Mouse (Mus musculus) lung, embryonic 16.5 days (tissue): ENCODE results near the gene Sema4c. TPM values are rescaled to one million over a fixed set of nuclear protein-coding genes. Genes with fewer than 3 reads are reported as not detected.
A peak's percentile ranks its signal among the peaks of the same experiment; 100 is the strongest.

Source experiments
- ATAC-seq: fragments of 200-750 bp; cut with Nextera tagmentation; 2 replicates; pipeline ENCODE4 v1.8.0; 2017; ENCODE audit warnings: low read depth, mild to moderate bottlenecking, moderate library complexity
- H3K27ac ChIP-seq: fragments of 300-500 bp; sonication (generic); 2 replicates; pipeline ENCODE4 v1.5.1; 2014; ENCODE audit warnings: mild to moderate bottlenecking, control low read depth, low read length
- H3K27me3 ChIP-seq: fragments of 300-500 bp; sonication (generic); 2 replicates; pipeline ENCODE4 v1.6.1; 2014; ENCODE audit warnings: low read depth, low read length, mixed read lengths; ENCODE audit not compliant: control insufficient read depth, insufficient read depth
- H3K36me3 ChIP-seq: fragments of 300-500 bp; sonication (generic); 2 replicates; pipeline ENCODE4 v1.6.1; 2014; ENCODE audit warnings: low read length; ENCODE audit not compliant: control insufficient read depth, insufficient read depth
- H3K4me1 ChIP-seq: fragments of 300-500 bp; sonication (generic); replicated peaks from 2 replicates; pipeline ENCODE4 v1.6.1; 2014; ENCODE audit warnings: low read length, mixed read lengths; ENCODE audit not compliant: control insufficient read depth, insufficient read depth
- H3K4me2 ChIP-seq: fragments of 300-500 bp; sonication (generic); 2 replicates; pipeline ENCODE4 v1.6.1; 2014; ENCODE audit warnings: low read depth, low read length, control low read depth
- H3K4me3 ChIP-seq: fragments of 300-500 bp; sonication (generic); 2 replicates; pipeline ENCODE4 v1.5.1; 2014; ENCODE audit warnings: mild to moderate bottlenecking, low read length, control low read depth
- H3K9ac ChIP-seq: fragments of 300-500 bp; sonication (generic); 2 replicates; pipeline ENCODE4 v1.6.1; 2014; ENCODE audit warnings: low read length, control low read depth
- H3K9me3 ChIP-seq: fragments of 300-500 bp; sonication (generic); 2 replicates; pipeline ENCODE4 v1.6.1; 2016; ENCODE audit warnings: low read length; ENCODE audit not compliant: control insufficient read depth
- WGBS: fragments of 180-500 bp; shearing (Covaris S2); extraction: QIAGEN DNeasy Blood & Tissue Kit; methylation state at CpG from one replicate; pipeline ENCODE4 v1.1.7; 2014; 5-methylcytosine and 5-hydroxymethylcytosine counted together
- polyA plus RNA-seq: library from polyadenylated mRNA; unstranded; fragments of >200 nt; fragmentation: Nextera tagmentation; extraction: Ambion mirVana; gene quantifications from 2 replicates; pipeline ENCODE4 v1.2.1, GENCODE M21; 2015

The Sema4c gene
- polyA plus RNA-seq, 1 experiment from 2014 or later, result 14.8 TPM

DNA sequence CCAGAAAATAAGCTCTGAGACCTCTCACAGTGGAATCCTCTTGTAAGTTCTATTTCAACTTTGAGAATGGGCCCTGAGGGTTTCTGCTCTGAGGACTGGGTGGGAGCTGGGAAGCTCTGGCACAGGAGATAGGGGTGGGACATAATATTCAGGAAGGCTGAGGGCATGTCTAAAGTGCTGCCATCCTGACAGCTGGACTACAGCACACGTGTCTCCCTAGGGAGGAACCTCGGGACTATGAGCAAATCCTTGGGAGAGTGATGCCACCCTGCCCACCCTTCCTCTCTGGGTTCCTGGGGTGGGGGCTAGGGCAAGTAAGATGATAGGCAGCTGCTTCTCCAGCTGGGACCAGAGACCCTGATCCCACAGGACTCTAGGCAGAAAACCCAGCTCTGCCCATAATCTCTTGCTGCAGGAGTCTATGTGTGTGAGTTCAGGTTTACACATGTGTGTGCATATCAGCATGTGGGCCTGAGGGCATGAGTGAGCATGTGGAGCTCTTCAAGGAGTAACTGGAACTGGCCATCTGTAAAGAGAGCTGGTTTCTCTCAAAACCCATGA is 14.1 kb upstream of the Sema4c start:
- Histone ChIP-seq H3K4me2 (no peak overlapping the region), H3K36me3 (no peaks in the 10 kb centered on the region), H3K27me3 (no peaks in the 10 kb centered on the region), H3K4me3 (no peak overlapping the region), H3K27ac (peak overlapping the region; percentile 28; the same call in 1 of the 2 replicates), H3K9me3 (no peaks in the 10 kb centered on the region), H3K4me1 (peaks cover 62% of the 10 kb centered on the region), H3K9ac (no peak overlapping the region)
- no peak for ATAC-seq
- 59% methylated on average over 2 of the region's 2 CpGs for WGBS

DNA sequence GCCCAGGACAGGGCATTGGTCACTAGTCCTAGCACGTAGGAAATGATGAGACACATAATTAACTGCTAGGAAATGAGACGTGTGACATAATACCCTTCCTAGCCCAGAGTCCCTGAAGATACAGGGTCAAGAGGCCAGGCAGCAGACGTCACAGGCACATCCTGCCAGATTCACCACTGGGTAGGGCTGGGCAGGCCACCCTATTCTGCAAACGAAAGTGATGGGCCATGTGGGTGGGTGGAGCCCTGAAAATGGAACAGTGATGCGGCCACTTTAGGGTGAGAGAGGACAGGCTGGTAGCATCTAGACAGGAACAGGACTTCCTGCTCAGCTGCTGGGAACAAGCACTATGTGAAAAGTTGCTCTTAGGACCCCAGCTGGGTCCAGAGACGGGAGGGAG is 13.5 kb upstream of the Sema4c start:
- Histone ChIP-seq H3K36me3 (no peaks in the 10 kb centered on the region), H3K4me1 (peaks cover 61% of the 10 kb centered on the region), H3K27ac (peak overlapping the region; percentile 28; the same call in 1 of the 2 replicates), H3K4me3 (no peak overlapping the region), H3K9ac (no peak overlapping the region), H3K27me3 (no peaks in the 10 kb centered on the region), H3K4me2 (no peak overlapping the region), H3K9me3 (no peaks in the 10 kb centered on the region)
- WGBS, result 46% methylated on average over 6 of the region's 6 CpGs
- ATAC-seq, result peak; percentile 16; the same call in 1 of the 2 replicates

DNA sequence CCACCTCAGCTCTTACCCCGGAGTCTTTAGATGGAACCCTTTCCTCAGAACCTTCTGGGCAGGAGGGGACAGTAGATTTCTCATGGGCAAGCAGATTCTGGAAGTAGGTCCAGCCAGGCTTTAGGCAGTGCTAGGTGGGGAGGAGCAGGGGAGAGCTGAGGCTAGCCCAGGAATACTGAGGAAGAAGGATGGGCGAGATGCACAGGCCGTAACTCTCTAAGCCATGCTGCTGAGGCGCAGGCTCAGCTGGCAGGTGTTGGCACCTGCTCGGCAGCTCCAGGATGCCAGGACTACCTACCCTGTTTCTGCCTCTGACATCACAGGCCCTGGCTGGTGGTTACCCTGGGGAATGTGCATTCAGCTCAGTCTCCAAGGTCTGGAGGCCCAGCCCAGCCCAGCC is 12.2 kb upstream of the Sema4c start:
- ATAC-seq, result peak; percentile 21; the same call in 1 of the 2 replicates
- Histone ChIP-seq H3K4me2 (no peak overlapping the region), H3K27me3 (no peaks in the 10 kb centered on the region), H3K4me1 (peaks cover 54% of the 10 kb centered on the region), H3K9me3 (no peaks in the 10 kb centered on the region), H3K36me3 (no peaks in the 10 kb centered on the region), H3K9ac (no peak overlapping the region), H3K27ac (peak overlapping the region; percentile 17; the same call in 1 of the 2 replicates), H3K4me3 (no peak overlapping the region)
- WGBS, result 84% methylated on average over 5 of the region's 5 CpGs

DNA sequence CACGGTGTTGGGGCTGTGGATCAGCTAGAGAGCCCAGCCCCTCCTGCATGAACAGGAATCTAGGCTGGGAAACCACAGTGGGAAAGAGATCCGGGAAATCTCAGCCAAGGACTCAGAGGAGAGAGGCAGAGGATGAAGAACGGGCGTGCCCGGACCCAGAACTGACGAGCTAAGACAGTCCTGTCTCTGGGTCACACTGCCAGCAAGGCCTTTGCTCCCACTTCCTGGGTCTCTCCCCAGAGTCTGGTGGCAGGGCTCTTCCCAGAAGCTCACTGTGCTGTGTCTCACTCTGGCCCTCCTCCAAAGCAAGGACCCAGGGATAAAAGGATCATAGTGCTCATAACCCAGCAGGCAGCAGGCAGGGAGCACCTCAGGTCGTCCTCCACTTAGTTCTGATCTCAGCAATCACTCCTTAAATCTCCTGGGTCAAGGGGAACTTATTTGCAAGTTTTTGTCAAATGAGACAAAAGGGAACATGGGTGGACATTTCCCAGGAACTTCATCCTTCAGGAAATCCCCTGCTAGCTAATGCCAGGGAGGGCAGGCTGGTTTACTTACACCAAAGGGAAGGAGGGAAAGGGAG is 11.6 kb upstream of the Sema4c start:
- ATAC-seq, result no peak
- Histone ChIP-seq H3K9ac (no peak overlapping the region), H3K4me1 (peaks cover 50% of the 10 kb centered on the region), H3K4me3 (no peak overlapping the region), H3K9me3 (no peaks in the 10 kb centered on the region), H3K27me3 (no peaks in the 10 kb centered on the region), H3K4me2 (no peak overlapping the region), H3K27ac (peak overlapping the region; percentile 72), H3K36me3 (no peaks in the 10 kb centered on the region)
- 39% methylated on average over 7 of the region's 7 CpGs for WGBS

DNA sequence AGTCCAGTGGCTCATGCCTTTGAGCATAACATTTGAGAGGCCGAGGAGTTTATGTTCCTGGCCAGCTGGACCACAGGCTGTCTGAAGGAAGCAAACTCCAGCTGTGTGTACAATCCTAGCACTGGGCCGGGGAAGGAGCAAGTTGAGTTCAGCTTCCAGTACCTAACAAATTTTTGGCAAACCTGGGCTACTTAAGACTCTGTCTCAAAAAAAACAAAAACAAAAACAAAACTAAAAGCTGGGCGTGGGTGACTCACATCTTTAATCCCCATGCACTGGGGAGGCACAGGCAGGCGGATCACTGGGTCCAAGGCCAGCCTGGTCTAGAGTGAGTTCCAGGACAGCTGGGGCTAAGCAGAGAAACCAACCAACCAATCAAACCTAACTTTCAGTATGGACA is 10.6 kb upstream of the Sema4c start:
- H3K4me3 ChIP-seq, result no peak overlapping the region
- no peak for ATAC-seq
- H3K9ac ChIP-seq, result 0 out of 2 replicates have a peak overlapping the region, but pooled peaks have one; percentile 2
- no peaks in the 10 kb centered on the region for H3K9me3 ChIP-seq
- peaks cover 41% of the 10 kb centered on the region for H3K4me1 ChIP-seq
- 46% methylated on average over 4 of the region's 4 CpGs for WGBS
- H3K27me3 ChIP-seq, result no peaks in the 10 kb centered on the region
- H3K36me3 ChIP-seq, result no peaks in the 10 kb centered on the region
- H3K4me2 ChIP-seq, result no peak overlapping the region
- peak overlapping the region; percentile 72 for H3K27ac ChIP-seq

DNA sequence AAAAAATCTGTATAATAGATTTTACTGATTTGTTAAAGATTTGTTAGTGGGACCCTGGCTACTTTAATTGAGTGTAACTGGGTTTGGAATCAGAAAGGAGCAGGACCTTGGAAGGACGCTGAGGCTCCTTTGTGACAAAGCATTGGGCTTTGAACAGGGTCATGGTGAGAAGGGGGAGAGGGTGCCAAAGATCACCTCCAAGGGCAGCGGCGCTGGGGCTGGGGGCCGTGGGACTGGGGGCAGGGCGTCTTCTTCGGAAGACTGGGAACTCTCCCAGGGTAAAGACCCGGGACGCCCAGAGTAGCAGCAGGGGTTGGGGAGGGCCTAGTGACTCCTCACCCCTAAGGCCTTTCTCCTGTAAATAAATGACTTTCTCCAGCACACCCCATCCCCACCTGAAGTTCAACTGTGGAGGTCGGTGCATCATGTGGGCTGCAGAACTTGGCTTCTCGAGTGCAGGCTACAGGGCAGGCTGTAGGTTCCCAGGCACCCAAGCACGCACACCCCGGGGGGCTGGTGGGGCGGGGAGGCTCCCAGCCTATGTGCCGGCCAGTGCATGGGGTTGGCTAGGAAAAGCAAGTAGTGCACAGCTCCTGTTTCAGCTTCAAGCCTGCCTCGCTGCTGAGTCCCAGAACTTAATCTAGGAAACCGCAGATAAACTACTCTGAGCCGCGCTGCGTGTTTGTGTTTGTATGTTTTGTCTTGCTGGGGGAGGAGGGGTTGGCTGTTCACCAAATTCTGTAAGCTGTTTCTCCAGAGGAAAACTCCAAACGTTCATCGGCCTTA is 9.9 kb upstream of the Sema4c start:
- peak overlapping the region; percentile 33; the same call in 1 of the 2 replicates for H3K9ac ChIP-seq
- H3K27ac ChIP-seq, result peak overlapping the region; percentile 72
- no peaks in the 10 kb centered on the region for H3K36me3 ChIP-seq
- ATAC-seq, result peak; percentile 24; the same call in 1 of the 2 replicates
- H3K4me3 ChIP-seq, result no peak overlapping the region
- peaks cover 38% of the 10 kb centered on the region for H3K4me1 ChIP-seq
- 38% methylated on average over 21 of the region's 21 CpGs for WGBS
- no peaks in the 10 kb centered on the region for H3K9me3 ChIP-seq
- no peaks in the 10 kb centered on the region for H3K27me3 ChIP-seq
- H3K4me2 ChIP-seq, result no peak overlapping the region

DNA sequence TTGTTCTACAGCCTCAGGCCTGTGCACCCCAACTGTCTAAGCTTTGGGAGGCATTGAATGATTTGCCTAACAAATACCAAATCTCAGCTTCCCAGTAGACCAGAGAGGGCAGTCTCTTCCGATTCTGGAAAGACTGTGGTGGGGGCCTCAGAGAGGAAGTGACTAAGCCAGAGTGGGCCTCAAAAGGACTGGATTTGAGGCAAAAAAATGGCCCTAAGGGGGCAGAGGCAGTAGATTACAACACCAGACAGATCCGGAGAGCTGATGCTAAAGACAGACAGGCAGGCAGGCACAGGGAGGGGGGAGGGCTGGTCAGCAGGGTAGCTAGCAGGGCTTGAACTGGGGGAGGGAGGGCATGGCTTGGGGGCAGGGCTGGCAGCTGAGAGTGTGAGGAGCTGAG is 8.3 kb upstream of the Sema4c start:
- ATAC-seq, result no peak
- Histone ChIP-seq H3K9ac (no peak overlapping the region), H3K4me3 (no peak overlapping the region), H3K9me3 (no peaks in the 10 kb centered on the region), H3K27ac (no peak overlapping the region), H3K36me3 (no peaks in the 10 kb centered on the region), H3K4me2 (no peak overlapping the region), H3K4me1 (peaks cover 30% of the 10 kb centered on the region), H3K27me3 (no peaks in the 10 kb centered on the region)
- WGBS, result 21% methylated on average over 2 of the region's 2 CpGs

DNA sequence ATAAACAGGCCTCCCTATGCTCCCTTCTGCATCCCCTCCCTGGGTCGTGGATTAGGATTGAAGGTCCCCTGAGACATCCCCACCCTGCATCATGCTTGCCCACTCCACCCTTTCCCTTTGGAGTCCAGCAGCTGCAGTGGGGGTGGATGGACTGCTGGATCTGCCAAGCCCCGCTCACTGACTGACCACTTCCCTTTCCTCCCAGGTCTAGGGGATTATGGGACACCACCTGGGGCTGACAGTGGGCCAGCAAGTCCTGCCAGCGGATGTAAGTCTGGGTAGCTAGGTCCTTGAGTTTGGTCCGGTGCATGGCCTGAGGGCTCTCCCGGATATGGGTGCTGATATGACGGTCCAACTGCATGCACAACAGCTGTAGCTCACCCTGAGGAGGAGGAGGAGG is 6.0 kb upstream of the Sema4c start:
- Histone ChIP-seq H3K27ac (no peak overlapping the region), H3K27me3 (no peaks in the 10 kb centered on the region), H3K4me1 (peaks cover 22% of the 10 kb centered on the region), H3K4me2 (no peak overlapping the region), H3K4me3 (no peak overlapping the region), H3K9ac (no peak overlapping the region), H3K36me3 (no peaks in the 10 kb centered on the region), H3K9me3 (no peaks in the 10 kb centered on the region)
- WGBS, result 71% methylated on average over 6 of the region's 6 CpGs
- ATAC-seq, result no peak

DNA sequence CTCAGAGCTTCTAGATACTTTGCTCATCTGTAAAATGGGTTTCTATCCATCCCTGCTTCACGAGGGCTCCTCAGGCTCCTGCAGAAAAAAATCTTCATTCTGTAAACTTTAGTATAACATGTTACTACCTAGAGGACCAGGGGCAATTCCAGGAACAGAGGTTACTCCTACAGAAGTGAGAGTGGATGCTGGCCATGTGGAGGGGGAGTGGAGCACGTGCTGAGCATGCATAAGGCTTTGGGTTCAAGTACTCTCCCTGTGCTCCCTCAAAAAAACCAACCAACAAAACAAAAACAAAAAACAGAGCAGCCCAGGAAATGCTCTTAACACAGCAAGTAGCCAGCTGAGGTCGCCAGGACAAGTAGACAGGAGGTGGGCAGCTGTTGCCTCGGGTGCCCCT is 5.5 kb upstream of the Sema4c start:
- 58% methylated on average over 4 of the region's 4 CpGs for WGBS
- peaks cover 22% of the 10 kb centered on the region for H3K4me1 ChIP-seq
- no peaks in the 10 kb centered on the region for H3K27me3 ChIP-seq
- no peak overlapping the region for H3K9ac ChIP-seq
- H3K27ac ChIP-seq, result no peak overlapping the region
- no peaks in the 10 kb centered on the region for H3K9me3 ChIP-seq
- H3K36me3 ChIP-seq, result no peaks in the 10 kb centered on the region
- ATAC-seq, result no peak
- H3K4me2 ChIP-seq, result no peak overlapping the region
- H3K4me3 ChIP-seq, result no peak overlapping the region
